Mouse (Mus musculus): ENCODE data around the gene Prokr1. TPM values are rescaled to one million over a fixed set of nuclear protein-coding genes. Genes with fewer than 3 reads are reported as not detected.

Gene Prokr1
- total and polyA plus RNA-seq, 2 experiments from 2014 or later = 0.11 to 1.7 TPM

DNA sequence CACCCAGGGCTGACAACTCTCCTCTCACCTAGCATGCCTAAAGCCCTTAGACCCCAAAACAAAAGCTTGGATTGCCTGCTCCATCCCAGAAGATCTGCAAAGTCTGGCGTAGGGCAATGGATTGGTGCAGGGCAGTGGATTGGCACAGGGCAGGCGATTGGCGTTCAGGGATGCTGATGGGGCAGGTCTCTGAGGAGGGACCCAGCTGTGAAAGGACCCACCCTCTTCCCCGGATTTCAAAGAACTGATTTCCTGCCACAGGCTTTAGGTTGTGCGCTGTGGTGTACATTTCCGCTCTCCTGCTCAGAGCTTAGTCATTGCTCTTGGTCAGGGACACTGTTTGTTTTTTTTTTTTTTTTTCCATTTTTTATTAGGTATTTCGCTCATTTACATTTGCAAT lies 42.7 kb downstream of the Prokr1 start:
- ATAC-seq (ENCODE audit: insufficient read depth, low read depth) = no peak
- H3K27ac ChIP-seq (ENCODE audit: low read depth) = no peak overlapping the region; the same call in 1 of the 2 replicates
- TF ChIP-seq EP300 (IDR thresholded peaks at IDR 0.05; ENCODE audit: low read depth) (no peak), CTCF (IDR thresholded peaks at IDR 0.05; ENCODE audit: low read depth) (no peak)
- no peak for DNase-seq (ENCODE audit: low spot score)
- peaks cover 6% of the 10 kb centered on the region for H3K9me3 ChIP-seq (replicated peaks; ENCODE audit: control insufficient read depth, low read length)
- H3K4me3 ChIP-seq (ENCODE audit: low read depth, low read length) = no peak overlapping the region
- no peak overlapping the region for H3K4me2 ChIP-seq (ENCODE audit: low read depth, low read length)
- H3K9ac ChIP-seq (replicated peaks; ENCODE audit: low read depth, low read length) = no peak overlapping the region
- H3K4me1 ChIP-seq (ENCODE audit: control insufficient read depth, insufficient read depth) = no peaks in the 10 kb centered on the region
- no peaks in the 10 kb centered on the region for H3K36me3 ChIP-seq (replicated peaks; ENCODE audit: control insufficient read depth, insufficient read depth, low read length)
- 81% methylated on average over 7 of the region's 7 CpGs for WGBS
- H3K27me3 ChIP-seq (ENCODE audit: control insufficient read depth, insufficient read depth, low read length) = no peaks in the 10 kb centered on the region

DNA sequence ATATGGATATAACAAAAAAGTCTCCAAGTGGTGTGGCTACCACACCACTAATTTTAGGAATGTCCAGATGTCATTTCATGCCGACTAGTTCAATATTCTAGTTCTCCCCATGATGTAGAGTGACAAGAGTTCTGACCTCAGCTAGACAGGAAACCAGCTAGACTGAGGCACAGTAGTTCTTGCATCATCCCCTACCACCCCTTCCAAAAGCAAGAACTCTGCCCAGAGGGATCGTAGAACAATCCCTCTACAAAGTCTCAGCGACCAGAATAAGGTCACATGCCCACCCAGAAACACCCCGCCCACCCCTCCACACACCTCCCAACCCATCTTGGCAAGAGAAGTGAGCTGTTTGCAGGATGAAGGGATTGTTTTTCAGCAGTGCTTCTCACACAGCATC lies 43.1 kb downstream of the Prokr1 start:
- ATAC-seq (ENCODE audit: insufficient read depth, low read depth) (no peak), DNase-seq (ENCODE audit: low spot score) (no peak)
- whole genome bisulfite sequencing = 69% methylated on average over 4 of the region's 4 CpGs
- Histone ChIP-seq H3K27me3 (ENCODE audit: control insufficient read depth, insufficient read depth, low read length) (no peaks in the 10 kb centered on the region), H3K9me3 (replicated peaks; ENCODE audit: control insufficient read depth, low read length) (peaks cover 6% of the 10 kb centered on the region), H3K4me2 (ENCODE audit: low read depth, low read length) (no peak overlapping the region), H3K9ac (replicated peaks; ENCODE audit: low read depth, low read length) (no peak overlapping the region), H3K36me3 (replicated peaks; ENCODE audit: control insufficient read depth, insufficient read depth, low read length) (no peaks in the 10 kb centered on the region), H3K4me1 (ENCODE audit: control insufficient read depth, insufficient read depth) (no peaks in the 10 kb centered on the region), H3K27ac (ENCODE audit: low read depth) (no peak overlapping the region; the same call in 1 of the 2 replicates), H3K4me3 (ENCODE audit: low read depth, low read length) (no peak overlapping the region)
- TF ChIP-seq EP300 (IDR thresholded peaks at IDR 0.05; ENCODE audit: low read depth) (no peak), CTCF (IDR thresholded peaks at IDR 0.05; ENCODE audit: low read depth) (no peak)

DNA sequence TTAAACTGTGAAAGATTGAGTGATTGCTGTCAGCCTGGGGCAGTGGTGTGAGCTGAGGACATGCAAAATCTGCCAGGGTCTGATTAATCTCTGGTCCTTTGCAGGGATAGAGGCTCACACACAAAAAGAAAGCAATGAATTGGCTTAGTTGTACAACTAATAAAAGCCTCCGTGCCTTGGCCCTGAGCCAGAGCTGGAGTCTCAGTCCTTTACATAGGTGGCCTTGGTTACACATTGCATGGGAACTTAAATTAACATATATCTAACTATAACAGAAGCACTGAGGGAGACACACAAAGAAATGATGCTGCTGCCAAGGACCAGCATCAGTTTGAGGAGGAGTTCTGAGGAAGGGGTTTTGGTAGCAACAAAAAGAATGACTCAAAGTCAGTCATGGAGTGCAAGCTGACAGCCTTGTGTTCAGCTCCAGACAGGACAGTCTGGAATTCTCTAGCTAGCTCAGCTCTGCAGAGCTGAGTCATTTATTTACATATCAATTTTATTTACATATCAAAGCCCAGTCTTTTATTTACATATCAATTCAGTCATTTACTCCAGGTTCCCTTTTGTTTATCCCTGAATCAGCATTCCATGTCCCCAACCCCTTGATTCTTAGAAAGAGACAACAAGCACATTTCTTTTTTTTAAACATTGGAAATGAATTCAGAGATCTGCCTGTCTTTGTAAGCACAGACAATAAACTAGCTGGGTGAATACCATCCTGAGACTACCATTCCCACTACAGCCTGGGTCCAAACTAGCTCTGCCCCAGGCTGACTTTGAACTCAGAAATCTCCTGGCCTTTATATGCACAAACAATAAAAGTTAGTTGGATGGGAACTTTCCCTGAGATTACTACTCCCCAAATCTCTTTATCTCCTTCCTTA lies 45.0 kb downstream of the Prokr1 start:
- Histone ChIP-seq H3K9ac (replicated peaks; ENCODE audit: low read depth, low read length) (no peak overlapping the region), H3K4me1 (ENCODE audit: control insufficient read depth, insufficient read depth) (no peaks in the 10 kb centered on the region), H3K4me2 (ENCODE audit: low read depth, low read length) (no peak overlapping the region), H3K9me3 (replicated peaks; ENCODE audit: control insufficient read depth, low read length) (peaks cover 6% of the 10 kb centered on the region), H3K27ac (ENCODE audit: low read depth) (no peak overlapping the region), H3K36me3 (replicated peaks; ENCODE audit: control insufficient read depth, insufficient read depth, low read length) (no peaks in the 10 kb centered on the region), H3K27me3 (ENCODE audit: control insufficient read depth, insufficient read depth, low read length) (no peaks in the 10 kb centered on the region), H3K4me3 (ENCODE audit: low read depth, low read length) (no peak overlapping the region)
- ATAC-seq (ENCODE audit: insufficient read depth, low read depth) (no peak), DNase-seq (ENCODE audit: low spot score) (no peak)
- TF ChIP-seq EP300 (IDR thresholded peaks at IDR 0.05; ENCODE audit: low read depth) (no peak), CTCF (IDR thresholded peaks at IDR 0.05; ENCODE audit: low read depth) (no peak)
- WGBS = 45% methylated on average over 1 of the region's 1 CpGs

DNA sequence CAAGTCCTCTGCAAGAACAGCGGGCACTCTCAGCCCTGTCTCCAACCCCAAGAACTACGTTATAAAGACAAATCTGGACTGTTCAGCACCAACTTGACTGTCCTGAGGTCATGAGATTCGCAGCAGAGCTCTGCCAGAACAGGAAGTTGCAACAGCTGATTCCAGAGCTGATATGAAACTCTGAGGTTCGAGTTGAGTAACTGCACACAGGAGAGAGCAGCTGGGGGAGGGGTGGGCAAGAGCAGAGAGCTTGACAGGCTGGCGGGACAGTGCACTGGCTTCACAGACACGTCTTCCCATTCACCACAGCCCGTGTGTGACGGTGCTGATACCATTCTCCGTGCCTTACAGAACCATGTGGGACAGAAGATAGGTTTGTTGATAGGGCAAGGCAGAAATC lies 48.5 kb downstream of the Prokr1 start:
- TF ChIP-seq EP300 (IDR thresholded peaks at IDR 0.05; ENCODE audit: low read depth) (no peak), CTCF (IDR thresholded peaks at IDR 0.05; ENCODE audit: low read depth) (no peak)
- DNase-seq (ENCODE audit: low spot score) = no peak
- H3K4me3 ChIP-seq (ENCODE audit: low read depth, low read length) = no peak overlapping the region
- H3K27ac ChIP-seq (ENCODE audit: low read depth) = no peak overlapping the region
- no peaks in the 10 kb centered on the region for H3K36me3 ChIP-seq (replicated peaks; ENCODE audit: control insufficient read depth, insufficient read depth, low read length)
- no peak for ATAC-seq (ENCODE audit: insufficient read depth, low read depth)
- H3K27me3 ChIP-seq (ENCODE audit: control insufficient read depth, insufficient read depth, low read length) = no peaks in the 10 kb centered on the region
- H3K4me1 ChIP-seq (ENCODE audit: control insufficient read depth, insufficient read depth) = no peaks in the 10 kb centered on the region
- WGBS = 32% methylated on average over 9 of the region's 9 CpGs
- peaks cover 6% of the 10 kb centered on the region for H3K9me3 ChIP-seq (replicated peaks; ENCODE audit: control insufficient read depth, low read length)
- H3K4me2 ChIP-seq (ENCODE audit: low read depth, low read length) = no peak overlapping the region; the same call in 1 of the 2 replicates
- H3K9ac ChIP-seq (replicated peaks; ENCODE audit: low read depth, low read length) = no peak overlapping the region

DNA sequence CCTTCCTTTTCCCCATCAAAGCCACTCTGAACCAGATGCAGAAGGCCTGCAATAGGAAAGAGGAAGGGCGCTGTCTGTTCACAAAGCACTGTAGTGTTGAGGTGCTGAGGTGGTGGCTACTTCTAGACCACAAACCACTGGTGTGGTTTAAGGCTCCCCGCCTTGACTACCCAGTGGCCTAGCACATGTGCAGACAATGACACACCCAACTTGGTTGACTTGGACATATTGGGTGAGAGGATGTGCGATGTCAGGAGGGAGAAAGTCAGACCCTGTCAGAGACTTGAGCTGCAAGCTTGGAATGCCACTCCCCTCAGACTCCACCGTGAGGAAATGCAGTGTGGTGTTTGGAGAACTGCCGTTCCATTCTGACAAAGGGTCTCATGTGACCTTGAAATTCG lies 49.4 kb downstream of the Prokr1 start:
- H3K9me3 ChIP-seq (replicated peaks; ENCODE audit: control insufficient read depth, low read length) = peaks cover under 1% of the 10 kb centered on the region; the same call in 1 of the 2 replicates
- TF ChIP-seq EP300 (IDR thresholded peaks at IDR 0.05; ENCODE audit: low read depth) (no peak), CTCF (IDR thresholded peaks at IDR 0.05; ENCODE audit: low read depth) (no peak)
- WGBS = 67% methylated on average over 6 of the region's 6 CpGs
- no peaks in the 10 kb centered on the region for H3K4me1 ChIP-seq (ENCODE audit: control insufficient read depth, insufficient read depth)
- no peaks in the 10 kb centered on the region for H3K36me3 ChIP-seq (replicated peaks; ENCODE audit: control insufficient read depth, insufficient read depth, low read length)
- H3K27ac ChIP-seq (ENCODE audit: low read depth) = no peak overlapping the region; the same call in 1 of the 2 replicates
- H3K27me3 ChIP-seq (ENCODE audit: control insufficient read depth, insufficient read depth, low read length) = no peaks in the 10 kb centered on the region
- no peak overlapping the region for H3K9ac ChIP-seq (replicated peaks; ENCODE audit: low read depth, low read length)
- ATAC-seq (ENCODE audit: insufficient read depth, low read depth) (no peak; the same call in 1 of the 2 replicates), DNase-seq (ENCODE audit: low spot score) (no peak)
- H3K4me2 ChIP-seq (ENCODE audit: low read depth, low read length) = no peak overlapping the region
- no peak overlapping the region for H3K4me3 ChIP-seq (ENCODE audit: low read depth, low read length)

All from heart, postnatal 0 days (tissue).